8 mouse cellular contexts compared by ENCODE assay signal in genomic region chr13:23740256-23740840, GRCm38 (mm10). TPM values are rescaled to one million over a fixed set of nuclear protein-coding genes. Genes with fewer than 3 reads are reported as not detected.
DNase-seq lines count a peak whose midpoint lies in the region; ATAC-seq and TF ChIP-seq lines count a peak whose summit lies in the region.

No protein-coding gene starts in this region.

- H3K9ac ChIP-seq in limb, embryonic 15.5 days: peak overlapping the region; percentile 61

- H3K27me3 ChIP-seq in cerebellum, adult 2 months (ENCODE audit: control insufficient read depth, insufficient read depth, low read length): no peaks in the 10 kb centered on the region
- no peaks in the 10 kb centered on the region for H3K27me3 ChIP-seq in testis, adult 2 months (ENCODE audit: control insufficient read depth, insufficient read depth, low read length)
- no peaks in the 10 kb centered on the region for H3K27me3 ChIP-seq in limb, embryonic 15.5 days

- no peak for ATAC-seq in limb, embryonic 15.5 days (ENCODE audit: insufficient number of reproducible peaks, low FRiP score, low TSS enrichment, low read depth)

- no peaks in the 10 kb centered on the region for H3K36me3 ChIP-seq in testis, adult 2 months (ENCODE audit: control insufficient read depth, insufficient read depth, low read length)
- no peaks in the 10 kb centered on the region for H3K36me3 ChIP-seq in limb, embryonic 15.5 days

- H3K4me2 ChIP-seq in limb, embryonic 15.5 days: peak overlapping the region; percentile 93

- TF ChIP-seq CTCF in cerebellum, adult 2 months (IDR thresholded peaks at IDR 0.05; ENCODE audit: borderline replicate concordance, insufficient read depth, low read depth, low read length): no peak
- no peak for TF ChIP-seq CTCF in testis, adult 2 months (IDR thresholded peaks at IDR 0.05; ENCODE audit: control insufficient read depth, insufficient read depth, insufficient replicate concordance, low read depth, low read length)

- H3K9me3 ChIP-seq in limb, embryonic 15.5 days: no peaks in the 10 kb centered on the region

- DNase-seq in cerebellum, adult 2 months: no peak
- DNase-seq in cerebellum, postnatal 4 days (ENCODE audit: low spot score in 2 of 2): no peak
- DNase-seq in testis, postnatal 10 days (ENCODE audit: low spot score): no peak
- no peak for DNase-seq in ovary, postnatal 14 days (ENCODE audit: low spot score)
- no peak for DNase-seq in retina, embryonic 14.5 days (ENCODE audit: low spot score)
- no peak for DNase-seq in cerebellum, postnatal 36 days

- no peak for TF ChIP-seq POLR2A in cerebellum, adult 2 months (IDR thresholded peaks at IDR 0.05; ENCODE audit: borderline replicate concordance, insufficient read depth, low read length)
- TF ChIP-seq POLR2A in testis, adult 2 months (IDR thresholded peaks at IDR 0.05; ENCODE audit: control insufficient read depth, low read depth, low read length): no peak

- no peaks in the 10 kb centered on the region for H3K4me1 ChIP-seq in cerebellum, adult 2 months (ENCODE audit: control insufficient read depth, insufficient read depth, low read length)
- peaks cover 7% of the 10 kb centered on the region for H3K4me1 ChIP-seq in testis, adult 2 months (ENCODE audit: control insufficient read depth, insufficient read depth, low read length)
- H3K4me1 ChIP-seq in limb, embryonic 15.5 days: peaks cover 11% of the 10 kb centered on the region; the same call in 1 of the 2 replicates

- 36% methylated on average over 13 of the region's 13 CpGs for WGBS in cerebellum, adult 2 months
- 23% methylated on average over 13 of the region's 13 CpGs for WGBS in limb, embryonic 15.5 days

- peak overlapping the region; percentile 88 for H3K4me3 ChIP-seq in cerebellum, adult 2 months (replicated peaks; ENCODE audit: insufficient read depth, low read depth, low read length)
- H3K4me3 ChIP-seq in testis, adult 2 months (ENCODE audit: control insufficient read depth, low read depth, low read length): peak overlapping the region; percentile 83; the same call in 1 of the 2 replicates
- H3K4me3 ChIP-seq in limb, embryonic 15.5 days: peak overlapping the region; percentile 57

- H3K27ac ChIP-seq in cerebellum, adult 2 months (ENCODE audit: insufficient read depth, low read length): peak overlapping the region; percentile 34; the same call in 1 of the 2 replicates
- H3K27ac ChIP-seq in testis, adult 2 months (ENCODE audit: control insufficient read depth, insufficient read depth, low read depth, low read length): peak overlapping the region; percentile 86
- H3K27ac ChIP-seq in limb, embryonic 15.5 days: peak overlapping the region; percentile 98

RNA-seq across cellular contexts. Expression of gene Hist1h1c, which starts 1.7 kb away (rescaled TPM):
- polyA plus RNA-seq in cerebellum, adult 2 months (2012; rRNA removed): 34.6 and 42.8 TPM in 2 replicates
- 5.4 and 6.9 TPM in 2 replicates for polyA plus RNA-seq in testis, adult 2 months (2012; rRNA removed)
- 28.0 and 31.1 TPM in 2 replicates for polyA plus RNA-seq in limb, embryonic 15.5 days (2015; fragmentation: Nextera tagmentation; extraction: Ambion mirVana)

RNA-seq across cellular contexts. Expression of gene Hist1h3c, which starts 5.1 kb away (rescaled TPM):
- polyA plus RNA-seq in cerebellum, adult 2 months (2012; rRNA removed): 0.23 and 0.30 TPM in 2 replicates
- 2.3 TPM in 2 replicates for polyA plus RNA-seq in testis, adult 2 months (2012; rRNA removed)
- polyA plus RNA-seq in limb, embryonic 15.5 days (2015; fragmentation: Nextera tagmentation; extraction: Ambion mirVana): 5.8 and 6.6 TPM in 2 replicates

RNA-seq across cellular contexts. Expression of gene Hist1h2bb, which starts 6.2 kb away (rescaled TPM):
- polyA plus RNA-seq in cerebellum, adult 2 months (2012; rRNA removed): 0.56 and 0.97 TPM in 2 replicates
- 3.9 and 7.0 TPM in 2 replicates for polyA plus RNA-seq in testis, adult 2 months (2012; rRNA removed)
- polyA plus RNA-seq in limb, embryonic 15.5 days (2015; fragmentation: Nextera tagmentation; extraction: Ambion mirVana): 2.0 and 2.1 TPM in 2 replicates

RNA-seq across cellular contexts. Expression of gene Hist1h2ab, which starts 10.6 kb away (rescaled TPM):
- polyA plus RNA-seq in cerebellum, adult 2 months (2012; rRNA removed): 1.1 TPM in 1 of 2 replicates, not detected in the other
- 4.4 and 6.2 TPM in 2 replicates for polyA plus RNA-seq in testis, adult 2 months (2012; rRNA removed)
- 23.3 and 37.2 TPM in 2 replicates for polyA plus RNA-seq in limb, embryonic 15.5 days (2015; fragmentation: Nextera tagmentation; extraction: Ambion mirVana)

RNA-seq across cellular contexts. Expression of gene Hist1h3b, which starts 11.7 kb away (rescaled TPM):
- polyA plus RNA-seq in cerebellum, adult 2 months (2012; rRNA removed): 0.40 TPM in 1 of 2 replicates, not detected in the other
- 4.2 and 4.7 TPM in 2 replicates for polyA plus RNA-seq in testis, adult 2 months (2012; rRNA removed)
- 4.0 and 12.0 TPM in 2 replicates for polyA plus RNA-seq in limb, embryonic 15.5 days (2015; fragmentation: Nextera tagmentation; extraction: Ambion mirVana)

Comparison
In these comparisons a context has a peak if more than half of its experiments do, and no peak if none do; other contexts are left out.
1. H3K27ac ChIP-seq: peak in every context shown above with its lines; median percentile 98 in limb, embryonic 15.5 days; 86 in testis, adult 2 months; 34 in cerebellum, adult 2 months.